Mouse (Mus musculus) heart, adult 18-20 months (tissue): Measurements from ENCODE around the gene Lsm10. TPM values are rescaled to one million over a fixed set of nuclear protein-coding genes. Genes with fewer than 3 reads are reported as not detected.
A peak's percentile ranks its signal among the peaks of the same experiment; 100 is the strongest.

Source experiments
- DNase-seq, 2 experiments: peaks; one replicate each; pipeline ENCODE4 v3.0.0; 2021 to 2022; ENCODE audit warnings: mixed read lengths in 1 of 2
- total RNA-seq, 2 experiments: library from RNA; stranded (reverse); gene quantifications; 2 replicates each; pipeline ENCODE4 v1.2.3; 2021

The Lsm10 gene
- total RNA-seq, 2 experiments from 2014 or later, result 13.3 to 15.3 TPM

DNA sequence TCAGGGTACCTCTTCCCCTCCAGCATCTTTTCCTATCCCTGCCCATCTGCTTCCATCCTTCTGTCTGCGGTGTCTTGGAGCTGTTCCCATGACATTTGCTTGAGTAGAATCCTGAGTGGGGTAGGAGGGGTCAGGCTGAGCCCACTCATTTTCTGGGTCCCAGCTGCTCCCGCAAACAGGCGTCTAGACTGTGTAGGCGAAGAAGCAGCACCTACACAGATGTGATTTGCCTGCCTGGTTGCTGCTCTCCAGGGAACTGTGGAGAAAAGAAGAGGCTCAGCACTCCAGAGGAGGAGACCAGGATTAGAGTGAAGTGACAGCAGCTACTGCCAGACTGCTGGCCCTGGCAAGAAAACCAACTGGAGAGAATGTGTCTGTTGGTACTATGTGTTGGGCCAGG, 22.2 kb downstream of the Lsm10 start:
- DNase-seq, result no peak

- DNase-seq, result no peak
Measured at GRCm38 (mm10) chr4:126119051-126119450, 22.6 kb downstream of the Lsm10 start.

DNA sequence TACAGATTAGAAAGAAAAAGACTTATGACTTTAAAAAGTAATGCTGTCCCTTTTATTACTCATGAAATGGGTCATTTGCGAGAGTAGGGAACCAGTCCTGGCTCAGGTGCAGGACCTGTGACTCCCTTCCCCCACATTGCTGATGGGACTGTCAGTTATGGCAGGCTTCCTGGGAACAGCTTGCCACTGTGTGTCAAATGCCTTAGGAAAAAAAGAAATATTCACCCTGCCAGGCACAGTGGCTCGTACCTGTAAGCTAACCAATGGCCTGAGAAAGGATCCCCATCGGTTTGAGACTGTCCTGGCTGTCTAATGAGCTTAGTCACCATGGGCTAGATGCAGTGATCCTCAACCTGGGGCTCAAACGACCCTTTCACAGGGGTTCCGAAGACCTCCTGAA, 23.6 kb downstream of the Lsm10 start:
- peak in 1 of 2 experiments; percentile 49 for DNase-seq

- DNase-seq, result no peak
Measured at GRCm38 (mm10) chr4:126120506-126120905, 24.1 kb downstream of the Lsm10 start.

DNA sequence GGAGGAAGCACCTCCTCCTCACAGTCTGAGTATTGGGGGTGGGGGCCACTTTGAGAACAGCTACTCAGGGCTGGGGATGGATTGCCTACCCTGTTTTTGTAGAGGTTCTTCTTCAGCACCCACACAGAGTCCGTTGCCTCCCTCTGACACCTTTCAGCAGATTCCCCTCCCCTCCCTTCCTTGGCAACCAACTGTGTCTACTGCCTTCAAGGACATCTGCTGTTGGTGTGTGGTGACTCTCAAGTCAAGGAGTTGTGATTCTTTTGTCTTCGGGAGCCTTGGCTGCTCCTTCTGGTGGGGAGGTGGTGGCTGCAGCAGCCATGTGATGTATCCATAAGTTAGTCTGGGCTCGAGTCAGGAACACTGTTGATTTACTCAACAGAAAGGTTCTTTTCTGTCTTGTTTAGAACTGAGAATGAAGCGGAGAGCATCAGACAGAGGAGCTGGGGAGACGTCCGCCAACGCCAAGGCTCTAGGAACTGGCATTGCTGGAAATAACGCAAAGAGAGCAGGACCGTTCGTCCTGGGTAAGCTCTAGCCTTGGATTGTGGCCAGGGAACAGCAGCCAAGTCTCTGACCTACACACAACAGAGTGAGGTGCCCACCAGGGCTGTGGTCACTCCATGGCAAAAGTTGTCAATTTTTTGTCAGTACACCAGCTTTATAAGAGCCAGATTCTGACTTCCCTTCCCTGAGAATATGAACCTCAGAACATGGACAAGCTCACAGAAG, 27.1 kb downstream of the Lsm10 start:
- DNase-seq, result no peak

DNA sequence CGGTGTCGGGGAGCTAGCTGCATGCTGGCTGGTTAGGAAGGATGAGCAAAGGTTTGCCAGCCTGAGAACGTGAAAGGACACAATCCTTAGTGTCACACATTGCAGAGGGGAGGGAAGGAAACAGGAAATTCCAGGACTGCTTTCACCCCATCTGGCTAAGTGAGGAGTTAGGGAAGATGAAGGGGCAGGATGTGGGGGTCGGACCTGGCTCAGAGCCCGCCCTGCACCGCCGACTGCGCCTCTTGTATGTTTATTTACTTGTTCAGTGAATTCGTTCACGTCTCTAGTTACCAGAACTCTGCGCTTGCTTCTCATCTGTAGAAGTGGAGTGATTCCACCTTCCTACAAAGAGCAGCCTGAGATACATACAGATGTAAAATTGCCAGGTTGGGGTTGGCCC, 34.1 kb downstream of the Lsm10 start:
- no peak for DNase-seq

DNA sequence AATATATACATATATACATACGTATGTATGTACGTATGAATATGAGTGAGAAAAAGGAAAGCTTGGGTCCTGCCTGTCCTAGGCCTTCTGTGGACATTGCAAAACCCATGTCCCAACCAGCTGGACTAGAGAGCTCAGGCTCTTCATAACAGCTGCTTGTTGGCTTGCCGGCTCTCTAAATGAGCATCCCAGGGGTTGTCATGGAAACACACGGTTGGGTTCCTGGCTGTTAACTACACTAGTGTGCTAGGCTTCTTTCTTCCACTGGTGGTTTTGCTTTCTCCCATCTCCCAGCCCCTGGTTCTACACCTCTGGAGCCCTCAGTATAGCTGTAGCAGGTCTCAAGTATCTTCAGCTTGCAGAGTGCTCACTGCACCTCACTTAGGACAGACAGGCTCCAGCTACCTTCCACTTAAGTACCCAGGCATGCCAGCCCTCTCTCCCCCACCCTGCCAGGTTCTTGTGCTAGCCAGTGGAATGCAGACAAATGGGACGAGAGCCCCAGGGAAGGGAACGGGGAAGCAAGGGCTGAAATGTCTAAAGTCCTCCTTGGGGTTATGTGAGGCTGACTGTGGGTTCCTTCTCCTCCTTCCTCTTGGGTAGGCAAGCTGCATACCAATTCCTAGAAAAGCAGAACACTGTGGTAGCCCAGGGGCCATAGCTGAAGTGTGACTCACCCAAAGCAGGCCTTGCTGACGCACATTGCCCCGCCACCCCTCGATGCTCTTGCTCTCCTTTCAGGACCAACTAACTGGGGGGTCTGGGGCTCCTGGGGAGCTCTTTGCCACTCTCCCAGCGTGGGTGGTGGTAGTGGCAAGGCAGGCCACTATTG, 35.1 kb downstream of the Lsm10 start:
- DNase-seq, result peak; percentile 52 to 66

DNA sequence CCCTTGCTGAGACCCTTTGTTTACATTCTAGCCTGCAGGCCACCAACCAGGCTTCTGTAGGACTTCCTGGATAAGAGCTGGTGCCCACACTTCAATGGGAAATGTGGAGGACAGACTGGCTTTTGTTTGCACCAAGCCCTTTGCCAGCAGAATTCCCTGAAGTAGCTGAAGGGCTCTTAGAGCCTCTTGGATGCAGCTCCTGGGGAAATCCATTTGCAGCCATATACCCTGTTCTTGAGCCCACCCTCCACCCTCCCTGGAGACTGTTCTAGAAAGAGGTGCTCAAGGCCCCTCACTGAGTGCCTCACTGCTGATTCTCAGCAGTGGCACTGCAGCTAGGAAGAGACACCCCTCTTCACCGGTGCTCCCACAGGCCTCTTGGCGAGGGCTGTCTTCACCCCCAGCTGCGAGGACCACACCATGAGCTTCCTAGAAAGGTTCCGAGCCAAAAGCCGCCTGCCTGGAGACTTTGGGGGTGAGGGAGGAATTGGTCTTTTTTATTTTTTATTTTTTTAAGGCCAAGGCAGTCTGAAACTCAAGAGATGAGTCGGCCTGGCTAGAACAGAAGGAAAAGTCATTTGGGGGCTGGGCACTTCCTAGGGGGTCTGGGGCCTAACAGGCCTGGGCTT, 36.3 kb downstream of the Lsm10 start:
- no peak for DNase-seq

DNA sequence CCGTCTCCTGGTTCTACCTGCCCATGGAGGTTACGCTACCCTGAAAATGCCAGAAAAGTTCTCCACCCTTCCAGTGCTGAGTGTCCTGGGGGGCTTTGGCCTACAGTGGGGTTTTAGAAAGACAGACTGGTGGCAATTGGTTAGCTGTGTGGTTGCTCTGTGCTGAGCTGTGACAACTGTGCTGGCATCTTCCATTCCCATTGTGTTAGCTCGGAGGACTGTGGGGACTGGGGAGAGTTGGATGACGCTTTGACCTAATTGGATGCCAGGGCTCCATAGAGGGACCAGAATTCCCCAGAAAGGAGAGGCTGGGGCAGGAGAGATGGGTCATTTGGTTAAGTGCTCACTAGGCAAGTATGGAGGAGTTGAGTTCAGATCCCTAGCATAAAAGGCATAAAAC, 37.8 kb downstream of the Lsm10 start:
- no peak for DNase-seq

- DNase-seq, result no peak
Measured at GRCm38 (mm10) chr4:126134639-126135038, 38.2 kb downstream of the Lsm10 start.

- no peak for DNase-seq
Measured at GRCm38 (mm10) chr4:126137773-126138172, 41.4 kb downstream of the Lsm10 start.

DNA sequence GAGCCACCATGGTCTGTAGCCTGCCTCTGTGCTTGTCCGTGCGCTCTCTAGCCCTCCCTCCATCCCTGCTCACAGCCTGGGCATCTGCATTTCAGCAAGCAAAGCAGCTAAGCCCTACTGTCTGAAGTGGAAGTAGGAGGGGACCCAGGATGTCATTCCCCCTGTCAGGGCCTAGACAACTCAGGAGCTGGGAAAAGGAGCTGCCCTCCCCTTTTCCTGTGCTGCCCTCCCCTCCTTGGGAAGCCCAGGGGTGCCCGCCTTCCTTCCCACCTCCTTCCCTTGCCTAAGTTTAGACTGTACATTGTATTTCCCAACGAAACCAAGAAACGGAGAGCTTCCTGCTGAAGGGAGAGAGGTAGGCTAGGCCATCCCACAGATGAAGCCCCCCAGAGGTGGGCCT, 44.6 kb downstream of the Lsm10 start:
- DNase-seq, result no peak

DNA sequence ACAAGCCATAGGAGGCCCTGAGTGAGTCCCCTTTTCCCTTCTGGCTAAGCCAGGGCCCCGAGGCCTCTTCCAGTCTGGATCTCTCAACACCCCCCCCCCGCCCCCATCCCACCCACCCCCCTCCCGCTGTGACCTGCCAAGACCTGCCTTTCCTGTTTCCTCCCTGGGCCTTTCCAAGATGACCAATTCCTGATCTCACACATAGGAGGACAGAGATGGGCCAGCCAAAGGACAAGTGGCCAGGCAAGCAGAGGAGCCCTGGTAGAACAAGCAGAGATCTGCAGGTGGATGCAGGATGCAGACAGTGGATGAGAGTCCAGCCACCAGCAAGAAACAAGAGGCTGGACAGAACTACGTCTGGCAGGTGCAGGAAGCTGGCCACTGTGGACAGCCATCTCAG, 49.0 kb downstream of the Lsm10 start:
- DNase-seq, result peak in 1 of 2 experiments; percentile 49

GRCm38 (mm10) chr4:126146974-126147532, 50.6 kb downstream of the Lsm10 start:
- no peak for DNase-seq

GRCm38 (mm10) chr4:126147533-126148160, 51.2 kb downstream of the Lsm10 start, which contains the start of gene Eva1b:
Gene Eva1b, plus strand, starts transcription at chr4:126147744.
- peak; percentile 67 to 76 for DNase-seq

Other genes starting within 250 kb of the Lsm10 start
- under 1 TPM; 0.62 TPM for gene Csf3r, start 72.1 kb upstream of the Lsm10 start, total RNA-seq
- 10 to 100 TPM; 78.7 to 80.8 TPM for gene Mrps15, start 49.7 kb upstream of the Lsm10 start, total RNA-seq
- 1 to 10 TPM; 2.3 to 2.4 TPM for gene Oscp1, start 38.1 kb upstream of the Lsm10 start, total RNA-seq
- 10 to 100 TPM; 41.4 to 52.6 TPM for gene Stk40, start 7.3 kb downstream of the Lsm10 start, total RNA-seq
- gene Eva1b, start 51.1 kb downstream of the Lsm10 start, total RNA-seq, result 1 to 10 TPM; 8.8 to 9.5 TPM
- 1 to 10 TPM; 1.3 to 2.4 TPM for gene Sh3d21, start 66.9 kb downstream of the Lsm10 start, total RNA-seq
- 100 to 1,000 TPM in 1 of 2 experiments, 10 to 100 TPM in 1; 86.5 to 116 TPM for gene Thrap3, start 106.1 kb downstream of the Lsm10 start, total RNA-seq
- gene Map7d1, start 159.7 kb downstream of the Lsm10 start, total RNA-seq, result 100 to 1,000 TPM; 240 to 249 TPM
- 10 to 100 TPM; 46.2 to 56.9 TPM for gene Trappc3, start 165.7 kb downstream of the Lsm10 start, total RNA-seq
- under 1 TPM; 0.52 to 0.95 TPM for gene Col8a2, start 190.2 kb downstream of the Lsm10 start, total RNA-seq
- gene Adprhl2, start 225.1 kb downstream of the Lsm10 start, total RNA-seq, result 10 to 100 TPM; 10.4 to 12.4 TPM
- gene Tekt2, start 229.1 kb downstream of the Lsm10 start, total RNA-seq, result under 1 TPM; 0.32 to 0.44 TPM